Mouse (Mus musculus) megakaryocyte, embryonic 14.5 days (primary cell): Measurements from ENCODE around the gene Olfr1392.
"Not testable (repeated sequence)": the region's sequence is repeated elsewhere in the genome, so short reads cannot be mapped to it uniquely, and the experiment has no call there.

Source experiments
- FLI1 ChIP-seq: IDR thresholded peaks from 2 replicates; pipeline ENCODE4 v1.6.1; 2012; ENCODE audit warnings: low read length, inconsistent platforms, mixed read lengths
- GATA1 ChIP-seq: IDR thresholded peaks from 3 replicates; pipeline ENCODE4 v1.6.1; 2012; ENCODE audit warnings: mixed read lengths, low read length, inconsistent platforms, borderline replicate concordance

- not testable (repeated sequence) for TF ChIP-seq GATA1, FLI1
Measured at GRCm38 (mm10) chr11:49284982-49285381, at the start of gene Olfr1392.
